Mouse (Mus musculus): Measurements from ENCODE around the gene Zfp574.

- TF ChIP-seq POLR2A (IDR thresholded peaks at IDR 0.05; ENCODE audit: insufficient read depth, low read depth, low read length) = no peak
- TF ChIP-seq EP300 (IDR thresholded peaks at IDR 0.05; ENCODE audit: insufficient read depth, low read depth, low read length) = no peak
- no peak for TF ChIP-seq CTCF (IDR thresholded peaks at IDR 0.05)
These were observed 17.5 kb downstream of the Zfp574 start for GRCm38 (mm10) chr7:25089875-25090274.

All from heart, adult 2 months (tissue).